Mouse (Mus musculus): Measurements from ENCODE around the gene Mrps22. TPM values are rescaled to one million over a fixed set of nuclear protein-coding genes. Genes with fewer than 3 reads are reported as not detected.

Gene Mrps22
- total RNA-seq (2017): 53.2 and 63.7 TPM in 2 replicates

DNA sequence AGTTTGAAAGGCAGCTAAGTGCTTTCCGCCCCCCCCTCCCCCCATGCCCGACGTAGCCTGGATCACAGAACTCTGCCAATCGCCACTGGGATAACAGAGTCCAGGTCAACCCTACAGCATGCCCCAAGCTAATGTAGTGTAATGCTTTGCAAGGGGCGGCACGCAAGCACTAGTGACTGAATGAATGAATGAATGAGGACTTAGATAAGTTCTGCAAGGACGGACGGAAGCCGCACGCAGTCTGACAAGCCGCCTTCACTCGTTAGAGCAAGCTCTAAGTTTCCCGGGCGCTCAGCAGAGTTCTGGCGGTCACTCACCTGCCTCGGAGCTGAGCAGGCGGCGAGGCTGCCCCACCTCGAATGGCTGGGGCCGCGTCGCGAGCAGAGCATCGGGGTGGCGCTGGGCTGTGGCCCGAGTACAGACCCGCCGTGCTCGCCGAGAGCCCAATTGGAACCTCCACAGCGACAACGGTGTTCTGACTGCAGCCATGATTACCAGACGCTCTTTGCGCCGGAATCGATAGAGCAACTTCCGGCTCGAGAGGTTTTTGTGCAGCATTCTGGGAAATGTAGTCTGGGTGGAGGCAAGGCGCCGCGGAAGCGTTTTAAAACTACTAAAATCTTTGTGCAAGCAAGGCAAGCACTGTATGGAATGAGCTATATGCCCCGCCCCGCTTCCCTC, at the start of gene Mrps22:
TSS of gene Mrps22 (minus strand) at position 505 of the 681 bp plus-strand sequence.
- ATAC-seq (replicated peaks in 1 of 2; ENCODE audit: insufficient read depth in 1 of 2, low FRiP score in 2 of 2, low TSS enrichment in 1 of 2, low read depth in 1 of 2, poor library complexity in 2 of 2, severe bottlenecking in 2 of 2): peak; percentile 99

DNA sequence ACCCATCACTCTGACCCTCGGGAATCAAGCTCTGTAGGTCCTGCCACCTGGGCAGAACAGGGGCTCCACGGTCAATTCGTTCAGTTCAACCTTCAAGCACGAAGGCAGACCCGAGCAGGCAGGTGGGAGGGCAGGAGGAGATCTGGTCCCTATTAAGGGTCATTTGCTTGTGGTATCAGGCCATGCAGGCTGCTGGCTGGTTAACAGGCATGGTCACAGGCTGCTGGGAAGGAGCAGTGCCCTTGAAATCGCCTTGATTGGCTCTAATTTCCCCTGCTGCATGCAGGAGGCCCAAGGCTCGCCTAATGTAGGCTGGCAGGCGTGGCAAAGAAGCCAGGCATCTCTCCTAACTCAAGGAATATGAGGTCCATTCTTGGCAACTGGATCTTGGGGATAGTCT, 49.1 kb upstream of the Mrps22 start:
- ATAC-seq (replicated peaks in 1 of 2; ENCODE audit: insufficient read depth in 1 of 2, low FRiP score in 2 of 2, low TSS enrichment in 1 of 2, low read depth in 1 of 2, poor library complexity in 2 of 2, severe bottlenecking in 2 of 2): no peak

DNA sequence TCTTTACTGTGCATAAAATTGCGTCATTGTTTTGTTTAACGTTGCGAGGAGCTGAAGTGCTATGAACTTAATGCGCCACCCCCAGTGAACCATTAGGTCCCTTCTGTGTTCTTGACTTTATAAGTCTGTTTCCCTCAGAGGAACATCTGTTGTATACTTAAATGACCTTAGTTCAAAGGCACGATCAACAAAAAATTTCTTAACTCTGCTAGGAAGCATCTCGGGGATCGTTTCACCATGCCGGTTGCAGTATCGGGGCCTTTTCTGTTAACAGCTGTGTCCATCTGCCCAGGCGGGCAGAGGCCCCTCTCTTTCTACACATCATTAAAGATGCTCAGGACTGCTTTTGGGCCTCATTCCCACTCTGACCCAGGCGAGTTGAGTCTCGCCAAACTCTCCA, 46.0 kb upstream of the Mrps22 start:
- no peak for ATAC-seq (replicated peaks in 1 of 2; ENCODE audit: insufficient read depth in 1 of 2, low FRiP score in 2 of 2, low TSS enrichment in 1 of 2, low read depth in 1 of 2, poor library complexity in 2 of 2, severe bottlenecking in 2 of 2)

DNA sequence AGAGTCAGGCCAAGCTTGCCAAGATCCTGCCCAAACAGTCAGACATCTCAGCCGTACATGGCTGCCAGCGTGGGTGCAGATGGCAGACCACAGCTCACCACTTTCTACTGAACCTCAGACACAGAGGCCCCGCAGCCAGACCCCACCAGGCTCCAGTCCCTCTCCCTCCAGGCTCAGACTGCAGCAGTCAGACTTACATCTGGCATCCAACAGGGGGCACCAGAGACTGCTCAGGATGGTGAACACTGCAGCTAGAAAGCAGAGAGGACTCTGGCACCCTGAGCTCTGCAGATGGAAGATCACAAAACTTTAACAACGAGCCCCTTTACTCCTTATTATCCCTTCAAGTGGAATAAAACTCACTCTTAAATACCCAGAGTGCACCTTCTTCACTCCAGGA, 44.3 kb upstream of the Mrps22 start:
- ATAC-seq (replicated peaks in 1 of 2; ENCODE audit: insufficient read depth in 1 of 2, low FRiP score in 2 of 2, low TSS enrichment in 1 of 2, low read depth in 1 of 2, poor library complexity in 2 of 2, severe bottlenecking in 2 of 2): peak; percentile 67 to 88

DNA sequence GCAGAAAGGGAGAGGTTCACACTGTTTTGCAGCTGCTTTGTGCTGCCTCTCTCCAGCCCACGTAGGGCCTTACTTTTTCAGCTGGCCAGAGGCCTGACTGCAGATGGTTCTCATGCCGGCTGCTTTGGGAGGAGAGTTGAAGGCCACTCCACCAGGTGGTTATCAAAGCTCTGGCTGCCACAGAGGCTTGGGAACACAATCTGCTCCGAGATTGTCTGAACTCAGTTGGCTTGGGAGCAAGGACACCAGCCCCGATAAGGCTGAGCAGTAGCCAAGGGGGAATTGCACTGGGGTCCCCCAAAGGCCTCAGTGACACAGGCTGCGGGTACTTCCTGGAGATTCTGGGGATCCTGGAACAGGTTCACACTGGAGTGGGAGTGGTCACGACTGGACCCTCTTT, 40.7 kb upstream of the Mrps22 start:
- ATAC-seq (replicated peaks in 1 of 2; ENCODE audit: insufficient read depth in 1 of 2, low FRiP score in 2 of 2, low TSS enrichment in 1 of 2, low read depth in 1 of 2, poor library complexity in 2 of 2, severe bottlenecking in 2 of 2): no peak

DNA sequence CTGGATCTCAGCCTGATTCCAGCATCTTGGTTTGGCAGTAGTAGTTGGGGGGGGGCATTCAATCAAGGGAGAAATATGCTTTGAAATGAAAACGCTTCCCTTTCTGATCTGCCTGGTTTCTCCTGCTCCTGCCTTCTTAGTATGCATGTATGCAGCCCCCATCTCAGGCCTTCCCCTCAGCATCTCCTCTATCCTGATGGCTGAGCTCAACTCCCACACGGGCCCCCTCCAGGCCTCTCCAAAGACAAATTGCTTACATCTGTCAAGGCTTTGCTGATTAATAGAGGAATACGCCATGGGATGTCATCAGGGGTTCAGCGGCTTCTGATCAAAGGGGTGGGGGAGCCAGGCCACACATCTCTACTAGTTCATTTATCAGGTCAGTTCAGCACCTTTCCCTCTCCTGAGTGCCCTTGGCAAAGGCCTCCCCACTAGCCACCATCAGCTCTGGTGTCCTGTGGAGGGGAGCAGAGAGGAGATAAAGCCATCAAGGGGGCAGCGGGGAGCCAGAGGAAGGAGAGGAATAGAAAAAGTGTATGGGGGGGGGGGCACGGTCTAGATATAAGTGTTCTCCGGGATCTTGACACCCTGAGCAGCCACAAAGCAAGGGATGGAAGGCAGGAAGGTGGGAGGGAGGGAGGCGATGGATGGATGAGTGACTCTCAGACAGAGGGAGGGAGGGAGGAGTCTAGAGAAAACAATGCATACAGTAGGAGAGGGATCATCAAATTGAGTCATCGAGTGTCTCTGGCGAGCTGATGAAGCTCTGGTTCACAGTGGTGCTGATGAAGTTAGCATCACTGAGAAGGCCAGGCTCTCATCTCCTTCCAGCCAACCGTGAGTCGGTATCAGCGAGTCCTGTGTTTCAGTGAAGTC, 32.1 kb upstream of the Mrps22 start:
- no peak for ATAC-seq (replicated peaks in 1 of 2; ENCODE audit: insufficient read depth in 1 of 2, low FRiP score in 2 of 2, low TSS enrichment in 1 of 2, low read depth in 1 of 2, poor library complexity in 2 of 2, severe bottlenecking in 2 of 2)

DNA sequence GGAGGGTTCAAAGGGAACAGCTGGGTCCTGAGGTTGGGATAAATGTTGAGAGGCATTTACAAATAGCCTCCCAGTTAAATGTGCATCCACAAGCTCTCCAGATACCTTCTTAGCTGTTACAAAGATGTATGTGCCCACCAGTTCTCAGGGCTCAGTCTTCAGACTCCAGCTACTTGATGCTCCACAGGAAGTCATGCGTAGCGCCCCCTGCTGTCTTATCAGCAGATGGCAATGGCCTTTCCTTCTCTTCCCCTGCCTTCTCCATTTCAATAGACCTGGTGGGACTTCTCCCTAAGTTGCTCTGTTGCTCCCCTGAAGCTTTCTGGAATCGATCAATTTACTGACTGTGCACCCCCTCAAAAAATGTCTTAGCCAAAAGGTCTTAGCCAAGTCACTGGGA, 27.0 kb upstream of the Mrps22 start:
- no peak for ATAC-seq (replicated peaks in 1 of 2; ENCODE audit: insufficient read depth in 1 of 2, low FRiP score in 2 of 2, low TSS enrichment in 1 of 2, low read depth in 1 of 2, poor library complexity in 2 of 2, severe bottlenecking in 2 of 2)

DNA sequence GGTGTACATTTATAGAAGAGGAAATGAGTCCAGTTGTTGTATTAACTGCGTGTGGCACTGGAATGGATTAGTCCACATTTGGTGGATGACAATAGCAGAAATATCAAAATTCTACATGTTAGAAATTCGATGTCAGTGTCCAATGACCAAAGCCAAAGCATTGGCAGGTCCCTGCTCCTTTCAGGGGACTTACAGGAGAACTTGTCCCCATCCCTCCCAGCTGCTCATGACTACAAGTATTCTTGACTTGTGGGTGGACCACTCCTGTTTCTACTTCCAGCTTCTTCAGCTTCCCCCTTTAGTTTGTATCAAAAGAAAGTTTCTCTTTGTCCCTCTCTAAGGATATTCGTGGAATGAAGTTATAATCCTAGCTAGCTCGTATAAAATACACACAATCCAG, 3.4 kb upstream of the Mrps22 start:
- ATAC-seq (replicated peaks in 1 of 2; ENCODE audit: insufficient read depth in 1 of 2, low FRiP score in 2 of 2, low TSS enrichment in 1 of 2, low read depth in 1 of 2, poor library complexity in 2 of 2, severe bottlenecking in 2 of 2): no peak

DNA sequence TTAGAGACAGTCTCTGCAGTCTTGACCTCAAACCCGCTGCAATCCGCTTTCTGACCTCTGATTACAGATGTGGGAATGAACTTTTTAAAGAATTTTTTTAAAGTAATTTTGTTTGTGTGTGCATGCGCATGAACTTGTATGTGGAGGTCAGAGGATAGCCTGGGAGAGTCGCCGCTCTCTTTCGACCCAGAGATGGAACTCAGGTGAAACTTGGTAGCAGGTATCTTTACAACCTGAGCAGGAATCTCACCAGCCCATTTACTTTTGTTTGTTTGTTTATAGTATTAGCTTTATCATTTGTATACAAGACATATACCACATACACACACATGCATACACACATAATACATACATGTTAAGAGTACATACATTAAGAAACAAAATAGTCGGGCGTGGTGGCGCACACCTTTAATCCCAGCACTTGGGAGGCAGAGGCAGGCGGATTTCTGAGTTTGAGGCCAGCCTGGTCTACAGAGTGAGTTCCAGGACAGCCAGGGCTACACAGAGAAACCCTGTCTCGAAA, 438 bp upstream of the Mrps22 start:
- ATAC-seq (replicated peaks in 1 of 2; ENCODE audit: insufficient read depth in 1 of 2, low FRiP score in 2 of 2, low TSS enrichment in 1 of 2, low read depth in 1 of 2, poor library complexity in 2 of 2, severe bottlenecking in 2 of 2): no peak

DNA sequence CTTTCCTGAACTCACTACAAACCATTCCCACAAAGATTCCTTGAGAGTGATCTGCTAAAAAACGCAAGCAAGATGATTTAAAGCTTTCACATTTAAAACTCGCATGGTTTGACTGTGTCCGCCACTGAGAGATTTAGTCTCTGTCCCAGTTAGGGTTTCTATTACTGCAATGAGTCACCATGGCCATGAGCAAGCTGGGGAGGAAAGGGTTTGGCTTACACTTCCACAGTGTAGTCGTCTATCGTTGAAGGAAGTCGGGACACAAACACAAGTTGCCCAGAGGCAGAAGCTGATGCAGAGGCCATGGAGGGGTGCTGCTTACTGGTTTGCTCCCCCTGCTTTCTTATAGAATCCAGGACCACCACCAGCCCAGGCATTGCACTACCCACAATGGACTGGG, 1.4 kb downstream of the Mrps22 start:
- ATAC-seq (replicated peaks in 1 of 2; ENCODE audit: insufficient read depth in 1 of 2, low FRiP score in 2 of 2, low TSS enrichment in 1 of 2, low read depth in 1 of 2, poor library complexity in 2 of 2, severe bottlenecking in 2 of 2): no peak

DNA sequence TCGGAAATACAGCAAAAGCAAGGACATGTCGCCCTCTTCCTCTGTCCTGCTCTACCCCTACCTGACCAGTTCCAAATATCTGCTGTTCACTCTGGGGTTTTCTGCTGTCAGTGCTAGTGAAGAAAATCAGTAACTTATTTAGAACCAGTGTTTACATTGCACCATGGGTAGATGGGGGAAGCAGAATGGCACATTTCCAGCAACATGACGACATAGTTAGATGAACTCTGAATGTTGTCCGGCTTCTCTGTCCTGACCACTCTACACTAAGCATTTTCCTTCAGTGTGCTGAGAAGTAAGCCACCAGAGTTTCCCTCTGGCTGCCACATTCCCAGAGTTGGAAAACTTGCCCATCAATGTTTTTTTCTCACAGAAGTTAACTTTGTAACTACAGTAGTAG, 17.6 kb downstream of the Mrps22 start:
- no peak for ATAC-seq (replicated peaks in 1 of 2; ENCODE audit: insufficient read depth in 1 of 2, low FRiP score in 2 of 2, low TSS enrichment in 1 of 2, low read depth in 1 of 2, poor library complexity in 2 of 2, severe bottlenecking in 2 of 2)

DNA sequence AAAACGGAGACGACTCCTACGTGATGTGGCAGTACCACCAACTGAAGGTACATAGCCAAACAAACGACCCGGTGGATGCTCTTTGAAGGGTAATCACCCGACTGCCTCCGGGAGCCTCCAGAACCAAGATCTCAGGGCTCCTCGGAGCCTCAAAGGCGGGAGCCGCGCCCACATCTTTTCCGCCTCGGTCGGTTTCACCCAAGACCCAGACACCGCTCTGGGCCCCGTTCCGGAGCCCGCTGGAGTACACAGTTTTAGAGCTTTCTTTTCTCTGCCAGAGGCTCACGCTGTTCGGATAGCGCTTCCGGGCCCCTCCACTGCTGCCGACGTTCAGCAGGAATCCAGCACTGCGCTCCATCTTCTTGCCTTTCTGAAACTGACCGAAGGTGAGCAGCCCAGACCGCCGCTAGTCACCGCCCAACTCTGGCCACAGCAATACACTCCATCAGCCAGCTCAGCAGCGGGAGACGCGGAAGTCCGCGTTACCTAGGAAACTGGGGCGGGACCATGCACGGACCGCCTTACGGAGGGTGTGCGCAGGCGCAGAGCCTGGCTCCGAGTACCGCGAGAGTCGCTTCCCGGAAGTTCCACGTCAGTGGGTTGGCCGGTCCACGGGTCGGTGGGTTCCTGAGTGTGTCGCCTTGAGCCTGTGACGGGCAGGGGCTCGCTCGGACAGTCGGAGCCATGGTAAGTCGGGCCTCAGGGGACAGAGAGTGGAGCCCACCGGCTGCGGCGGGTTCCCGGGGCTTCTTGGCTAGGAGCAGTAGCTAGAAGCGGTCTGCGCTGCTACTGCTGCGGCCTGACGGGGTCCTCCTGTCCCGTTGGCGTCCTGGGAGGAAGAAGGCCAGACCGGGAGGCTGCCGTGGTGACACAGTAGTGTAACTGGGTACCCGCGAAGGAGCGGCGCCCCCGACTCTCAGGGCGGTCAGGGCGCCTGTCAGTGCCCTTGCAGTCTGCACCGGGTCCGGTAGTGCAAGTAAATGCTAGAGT, 38.0 kb downstream of the Mrps22 start, which contains the start of gene Copb2:
TSS of gene Copb2 (plus strand) at position 585 of the 990 bp plus-strand sequence.
- ATAC-seq (replicated peaks in 1 of 2; ENCODE audit: insufficient read depth in 1 of 2, low FRiP score in 2 of 2, low TSS enrichment in 1 of 2, low read depth in 1 of 2, poor library complexity in 2 of 2, severe bottlenecking in 2 of 2): peak; percentile 98

DNA sequence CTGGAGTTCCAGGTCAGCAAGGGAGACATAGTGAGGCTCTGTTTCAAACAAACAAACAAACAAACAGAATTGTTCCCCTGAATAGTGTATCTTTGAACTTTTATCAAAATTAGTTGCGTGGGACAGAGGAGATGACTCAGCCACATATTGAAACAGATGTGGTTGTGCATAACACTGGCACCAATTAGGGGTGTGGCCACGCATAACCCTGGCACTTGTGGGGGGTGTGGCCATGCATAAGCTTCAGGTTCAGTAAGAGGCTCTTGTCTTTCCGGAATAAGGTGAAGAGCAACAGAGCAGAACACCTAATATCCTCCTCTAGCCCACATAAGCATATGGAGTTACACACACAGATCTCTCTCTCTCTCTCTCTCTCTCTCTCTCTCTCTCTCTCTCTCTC, 57.4 kb downstream of the Mrps22 start:
- ATAC-seq (replicated peaks in 1 of 2; ENCODE audit: insufficient read depth in 1 of 2, low FRiP score in 2 of 2, low TSS enrichment in 1 of 2, low read depth in 1 of 2, poor library complexity in 2 of 2, severe bottlenecking in 2 of 2): no peak

Other genes starting within 250 kb of the Mrps22 start
- 6.4 and 14.9 TPM in 2 replicates for gene Rbp1, start 178.7 kb downstream of the Mrps22 start, total RNA-seq (2017)
- gene Rbp2, start 115.5 kb downstream of the Mrps22 start, total RNA-seq (2017): 1.1 TPM in 1 of 2 replicates, not detected in the other
- gene Copb2, start 37.9 kb downstream of the Mrps22 start, total RNA-seq (2017): 178 and 185 TPM in 2 replicates
- gene Prr23a1, start 240.8 kb upstream of the Mrps22 start, total RNA-seq (2017): not detected in 2 replicates

All from hematopoietic stem cell, adult 5-6 weeks (primary cell).